Mouse (Mus musculus) heart, adult 2 months (tissue): ENCODE results near the gene Polr1b. TPM values are rescaled to one million over a fixed set of nuclear protein-coding genes. Genes with fewer than 3 reads are reported as not detected.
A peak's percentile ranks its signal among the peaks of the same experiment; 100 is the strongest.

Experiments
- DNase-seq, 2 experiments: peaks; one replicate each; pipeline ENCODE4 v3.0.0; 2021
- H3K27ac ChIP-seq: fragments of 200-600 bp; 2 replicates; pipeline ENCODE4 v1.8.1; 2022
- H3K27me3 ChIP-seq: fragments of 200-500 bp; 2 replicates; pipeline ENCODE4 v1.6.1; 2012; ENCODE audit warnings: mild to moderate bottlenecking, low read length, inconsistent platforms, mixed read lengths; ENCODE audit not compliant: control insufficient read depth, insufficient read depth
- H3K36me3 ChIP-seq: fragments of 200-500 bp; 2 replicates; pipeline ENCODE4 v1.6.1; 2012; ENCODE audit warnings: low read length, inconsistent platforms; ENCODE audit not compliant: control insufficient read depth, insufficient read depth
- H3K4me1 ChIP-seq: fragments of 200-500 bp; 2 replicates; pipeline ENCODE4 v1.6.1; 2011; ENCODE audit warnings: low read length; ENCODE audit not compliant: control insufficient read depth, insufficient read depth
- H3K4me3 ChIP-seq: fragments of 200-600 bp; 2 replicates; pipeline ENCODE4 v1.8.1; 2022
- H3K79me2 ChIP-seq: fragments of 200-500 bp; replicated peaks from 2 replicates; pipeline ENCODE4 v1.6.1; 2012; ENCODE audit warnings: mild to moderate bottlenecking, inconsistent platforms, low read length, moderate library complexity, mixed read lengths; ENCODE audit not compliant: control insufficient read depth, insufficient read depth
- H3K9ac ChIP-seq: fragments of 200-500 bp; 2 replicates; pipeline ENCODE4 v1.6.1; 2012; ENCODE audit warnings: low read depth, mild to moderate bottlenecking, control low read depth, inconsistent platforms, low read length, mixed read lengths
- CTCF ChIP-seq: fragments of 200-600 bp; IDR thresholded peaks from 2 replicates; pipeline ENCODE4 v1.8.1; 2022; ENCODE audit warnings: antibody characterized with exemption, mild to moderate bottlenecking, moderate library complexity
- EP300 ChIP-seq: fragments of 200-500 bp; IDR thresholded peaks from 2 replicates; pipeline ENCODE4 v1.6.1; 2011; ENCODE audit warnings: low read depth, low read length, control low read depth; ENCODE audit not compliant: insufficient read depth
- POLR2A ChIP-seq: fragments of 200-500 bp; IDR thresholded peaks from 2 replicates; pipeline ENCODE4 v1.6.1; 2011; ENCODE audit warnings: mild to moderate bottlenecking, low read depth, low read length, control low read depth; ENCODE audit not compliant: insufficient read depth
- WGBS: fragments of 180-500 bp; shearing (Covaris S2); methylation state at CpG from one replicate; pipeline ENCODE4 v1.1.7; 2018; 5-methylcytosine and 5-hydroxymethylcytosine counted together
- intact Hi-C: fragments of 180-260 bp; cut with DNase I; formaldehyde crosslinking; loops from one replicate; pipeline ENCODE4 v1.15.1; 2025
- polyA plus RNA-seq: library from polyadenylated mRNA; depleted of rRNA; stranded (reverse); fragments of >200 nt; gene quantifications from 2 replicates; pipeline ENCODE4 v1.2.3, GENCODE M21; 2012
- total RNA-seq, 2 experiments: library from RNA; stranded (reverse); gene quantifications; 2 replicates each; pipeline ENCODE4 v1.2.3; 2021

The Polr1b gene
- total and polyA plus RNA-seq, 3 experiments = 10.2 to 10.7 (median 10.6) TPM

GRCm38 (mm10) chr2:129081097-129081496 is 19.7 kb upstream of the Polr1b start:
- TF ChIP-seq POLR2A (no peak), CTCF (peak; percentile 25; the same call in 1 of the 2 replicates), EP300 (no peak)
- no peaks in the 10 kb centered on the region for H3K4me1 ChIP-seq
- WGBS = 64% methylated on average over 13 of the region's 13 CpGs
- H3K36me3 ChIP-seq = no peaks in the 10 kb centered on the region; the same call in 1 of the 2 replicates
- H3K9ac ChIP-seq = no peak overlapping the region
- H3K27me3 ChIP-seq = no peaks in the 10 kb centered on the region
- H3K4me3 ChIP-seq = no peak overlapping the region
- DNase-seq = no peak
- intact Hi-C loops = loop anchor here (10.0 kb wide), 1 partner anchor 216 kb away; the partner anchor contains the start of gene Fbln7
- H3K27ac ChIP-seq = no peak overlapping the region
- no peaks in the 10 kb centered on the region for H3K79me2 ChIP-seq

DNA sequence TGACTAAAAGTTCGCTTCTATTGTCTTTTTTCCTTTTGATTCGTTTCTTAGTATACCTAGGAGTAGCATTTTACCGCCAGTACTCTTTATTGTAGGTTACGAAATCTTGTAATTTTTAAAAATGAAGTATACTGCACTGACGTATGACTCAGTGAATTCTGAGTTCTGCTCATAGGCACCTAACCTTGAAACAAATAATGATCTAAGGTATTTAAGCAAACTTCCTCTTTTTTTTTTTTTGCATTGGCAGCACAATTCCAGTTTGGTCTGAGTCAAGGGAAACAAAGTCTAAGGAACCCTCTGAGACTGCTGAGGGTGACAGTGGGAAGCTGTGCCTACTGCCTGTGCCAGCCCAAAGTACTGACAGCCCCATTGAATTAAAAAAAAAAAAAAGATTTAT is 17.3 kb upstream of the Polr1b start:
- intact Hi-C loops = loop anchor here (10.0 kb wide), 1 partner anchor 219 kb away; the partner anchor contains the start of gene Fbln7
- TF ChIP-seq EP300 (no peak), CTCF (no peak), POLR2A (no peak)

GRCm38 (mm10) chr2:129084959-129085358 is 15.8 kb upstream of the Polr1b start:
- Histone ChIP-seq H3K9ac (no peak overlapping the region), H3K36me3 (no peaks in the 10 kb centered on the region), H3K27me3 (no peaks in the 10 kb centered on the region), H3K79me2 (no peaks in the 10 kb centered on the region), H3K4me3 (no peak overlapping the region), H3K27ac (no peak overlapping the region), H3K4me1 (no peaks in the 10 kb centered on the region)
- intact Hi-C loops = loop anchor here (1.0 to 10.0 kb wide), 4 partner anchors 78 to 220 kb away; partner anchors contain the start of gene Fbln7
- TF ChIP-seq EP300 = no peak
- TF ChIP-seq CTCF = peak; percentile 94
- WGBS = 60% methylated on average over 2 of the region's 2 CpGs
- DNase-seq = peak in 1 of 2 experiments; percentile 39

More for the DNA sequence above, 17.3 kb upstream of the Polr1b start:
- DNase-seq = no peak
- Histone ChIP-seq H3K36me3 (no peaks in the 10 kb centered on the region), H3K27me3 (no peaks in the 10 kb centered on the region), H3K79me2 (no peaks in the 10 kb centered on the region), H3K27ac (no peak overlapping the region), H3K4me1 (no peaks in the 10 kb centered on the region), H3K4me3 (no peak overlapping the region), H3K9ac (no peak overlapping the region)
- 90% methylated on average over 5 of the region's 5 CpGs for WGBS

GRCm38 (mm10) chr2:129087520-129087919 is 13.3 kb upstream of the Polr1b start:
- intact Hi-C loops = loop anchor here (5.0 to 10.0 kb wide), 3 partner anchors 80 to 223 kb away; partner anchors contain the start of gene Fbln7
- no peaks in the 10 kb centered on the region for H3K27me3 ChIP-seq
- DNase-seq = no peak
- no peak overlapping the region for H3K27ac ChIP-seq
- WGBS = 93% methylated on average over 1 of the region's 1 CpGs
- H3K79me2 ChIP-seq = no peaks in the 10 kb centered on the region
- no peak overlapping the region for H3K4me3 ChIP-seq
- H3K4me1 ChIP-seq = no peaks in the 10 kb centered on the region
- H3K9ac ChIP-seq = no peak overlapping the region
- TF ChIP-seq CTCF = no peak
- H3K36me3 ChIP-seq = no peaks in the 10 kb centered on the region

DNA sequence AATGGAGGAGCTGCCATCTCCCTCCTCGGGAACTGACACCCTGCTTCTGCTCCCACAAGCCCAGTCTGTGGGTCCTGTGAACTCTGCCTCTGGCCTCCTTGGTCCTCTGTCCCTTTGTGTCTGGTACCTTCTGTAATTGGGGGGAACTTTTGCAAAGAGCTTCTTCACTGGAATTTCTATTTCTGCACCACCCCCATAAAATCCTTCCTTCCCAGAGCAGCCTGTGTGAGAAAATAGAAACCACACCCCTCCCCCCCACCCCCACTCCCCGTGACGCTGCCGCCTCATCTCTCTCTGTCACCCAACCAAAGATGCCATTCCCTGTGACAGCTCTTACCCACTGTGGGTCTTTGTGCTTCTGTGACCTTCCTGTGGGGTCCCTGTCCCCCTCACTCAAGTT is 10.4 kb upstream of the Polr1b start:
- Histone ChIP-seq H3K4me3 (no peak overlapping the region), H3K27ac (no peak overlapping the region), H3K4me1 (no peaks in the 10 kb centered on the region), H3K9ac (no peak overlapping the region), H3K79me2 (no peaks in the 10 kb centered on the region), H3K27me3 (no peaks in the 10 kb centered on the region), H3K36me3 (no peaks in the 10 kb centered on the region)
- intact Hi-C loops = no loop called here
- WGBS = 67% methylated on average over 4 of the region's 4 CpGs
- DNase-seq = no peak
- TF ChIP-seq CTCF (no peak), POLR2A (no peak), EP300 (no peak)

- H3K4me3 ChIP-seq = no peak overlapping the region
- H3K79me2 ChIP-seq = no peaks in the 10 kb centered on the region
- intact Hi-C loops = no loop called here
- H3K27me3 ChIP-seq = no peaks in the 10 kb centered on the region
- no peaks in the 10 kb centered on the region for H3K36me3 ChIP-seq
- H3K27ac ChIP-seq = no peak overlapping the region
- H3K4me1 ChIP-seq = no peaks in the 10 kb centered on the region
- TF ChIP-seq CTCF (no peak), EP300 (no peak), POLR2A (no peak)
- no peak for DNase-seq
- H3K9ac ChIP-seq = no peak overlapping the region
- WGBS = 93% methylated on average over 12 of the region's 12 CpGs
These were observed 8.0 kb upstream of the Polr1b start for GRCm38 (mm10) chr2:129092810-129093209.
